Mouse (Mus musculus): ENCODE data around the gene Cyp1a1. TPM values are rescaled to one million over a fixed set of nuclear protein-coding genes. Genes with fewer than 3 reads are reported as not detected.
A peak's percentile ranks its signal among the peaks of the same experiment; 100 is the strongest.
"Not testable (repeated sequence)": the region's sequence is repeated elsewhere in the genome, so short reads cannot be mapped to it uniquely, and the experiment has no call there.

Gene Cyp1a1
- total RNA-seq, 4 experiments from 2014 or later = 0.41 to 0.60 (median 0.52) TPM

DNA sequence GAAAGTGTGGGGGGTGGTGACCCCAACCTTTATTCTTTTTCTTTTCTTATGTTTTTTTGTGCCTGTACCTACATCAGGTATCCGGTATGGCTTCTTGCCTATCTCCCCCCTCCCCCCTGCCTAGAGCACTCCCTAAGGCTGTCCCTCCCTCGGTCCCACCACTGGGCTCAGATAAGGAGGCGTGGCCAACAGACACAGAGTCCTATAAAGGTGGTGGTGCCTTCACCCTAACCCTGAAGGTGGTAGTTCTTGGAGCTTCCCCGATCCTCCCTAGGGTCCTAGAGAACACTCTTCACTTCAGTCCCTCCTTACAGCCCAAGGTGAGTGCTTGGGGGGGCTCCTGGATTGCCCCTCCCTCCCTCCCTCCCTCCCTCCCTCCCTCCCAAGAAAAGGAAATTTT, 9.7 kb downstream of the Cyp1a1 start:
- DNase-seq (ENCODE audit: low spot score in 2 of 2) = no peak

DNA sequence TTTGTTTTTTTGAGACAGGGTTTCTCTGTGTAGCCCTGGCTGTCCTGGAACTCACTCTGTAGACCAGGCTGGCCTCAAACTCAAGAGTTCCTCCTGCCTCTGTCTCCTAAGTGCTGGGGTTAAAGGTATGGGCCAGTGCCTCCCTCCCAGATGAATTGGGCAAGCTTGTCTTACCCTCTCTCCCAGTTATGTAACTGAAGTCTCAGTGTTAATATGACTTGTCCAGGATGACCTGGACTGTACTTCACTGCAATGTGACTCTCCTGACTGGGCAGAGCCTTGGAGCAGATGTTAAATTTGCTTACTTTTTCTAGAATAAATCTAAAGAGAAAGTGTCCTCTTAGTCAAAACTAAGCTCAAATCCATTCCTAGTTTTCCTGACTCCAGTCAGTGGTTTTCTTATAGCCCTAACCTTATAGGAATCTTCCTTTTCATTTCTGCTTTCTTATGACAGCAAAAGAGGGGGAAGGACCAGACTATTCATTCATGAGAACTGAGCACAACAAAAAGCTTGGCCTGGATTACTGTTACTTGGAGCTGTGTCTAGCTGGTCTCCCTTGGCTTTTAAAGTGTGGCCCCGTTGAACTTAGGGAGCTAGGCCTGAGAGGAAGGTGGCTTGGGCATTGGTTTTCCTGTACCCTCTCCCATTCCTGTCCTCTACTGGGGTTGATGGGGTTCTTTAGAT, 10.9 kb downstream of the Cyp1a1 start:
- no peak for DNase-seq (ENCODE audit: low spot score in 2 of 2)

DNA sequence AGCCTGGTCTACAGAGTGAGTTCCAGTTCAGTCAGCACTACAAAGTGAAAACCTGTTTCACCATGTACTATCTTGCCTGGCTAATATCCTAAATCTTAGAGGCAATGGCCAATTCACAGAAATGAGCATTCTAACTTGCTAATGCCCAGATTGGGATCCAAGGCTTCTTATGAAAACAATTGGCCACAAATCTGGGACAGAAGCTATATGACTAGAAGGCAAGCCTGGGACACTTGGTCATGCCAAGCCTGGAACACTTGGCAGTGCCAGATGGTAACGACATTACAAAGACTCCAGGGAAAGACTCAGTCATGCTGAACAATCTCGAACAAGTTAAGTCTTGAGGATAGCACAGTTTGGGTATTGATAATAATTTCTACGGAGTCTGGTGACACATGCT, 18.8 kb downstream of the Cyp1a1 start:
- DNase-seq (ENCODE audit: low spot score in 2 of 2) = no peak

DNA sequence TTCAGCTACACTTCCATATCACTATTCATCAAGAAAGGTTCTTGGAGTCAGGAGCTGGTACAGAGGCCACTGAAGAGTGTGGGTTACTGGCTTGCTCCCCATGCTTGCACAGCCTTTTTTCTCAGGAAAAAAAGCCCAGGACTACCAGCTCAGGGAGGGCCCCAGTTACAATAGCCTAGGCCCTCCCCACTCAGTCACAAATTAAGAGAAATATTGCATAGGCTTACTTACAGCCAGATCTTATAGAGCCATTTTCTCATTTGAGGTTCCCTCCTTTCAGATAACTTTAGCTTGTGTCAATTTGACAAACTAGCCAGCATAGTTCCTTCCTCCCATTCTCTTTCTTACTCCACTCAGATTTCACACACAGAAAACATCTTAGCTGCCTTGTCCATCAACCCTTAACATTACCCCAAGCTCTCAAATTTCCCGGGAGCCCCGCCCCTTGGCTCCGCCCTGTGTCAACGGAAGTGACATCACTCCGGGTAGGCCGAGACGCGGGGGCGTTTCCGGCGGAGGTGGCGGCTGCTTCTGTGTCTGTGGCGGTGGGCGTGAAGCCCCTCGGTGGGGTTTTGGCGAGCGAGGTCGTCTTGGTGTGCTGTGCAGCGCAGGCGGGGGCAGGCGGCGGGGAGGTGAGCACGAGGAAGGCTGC, 20.5 kb downstream of the Cyp1a1 start, which contains the start of gene Edc3:
Gene Edc3, plus strand, starts transcription at position 473 of the 652 bp plus-strand sequence.
- peak; percentile 80 for DNase-seq (ENCODE audit: low spot score in 2 of 2)

DNA sequence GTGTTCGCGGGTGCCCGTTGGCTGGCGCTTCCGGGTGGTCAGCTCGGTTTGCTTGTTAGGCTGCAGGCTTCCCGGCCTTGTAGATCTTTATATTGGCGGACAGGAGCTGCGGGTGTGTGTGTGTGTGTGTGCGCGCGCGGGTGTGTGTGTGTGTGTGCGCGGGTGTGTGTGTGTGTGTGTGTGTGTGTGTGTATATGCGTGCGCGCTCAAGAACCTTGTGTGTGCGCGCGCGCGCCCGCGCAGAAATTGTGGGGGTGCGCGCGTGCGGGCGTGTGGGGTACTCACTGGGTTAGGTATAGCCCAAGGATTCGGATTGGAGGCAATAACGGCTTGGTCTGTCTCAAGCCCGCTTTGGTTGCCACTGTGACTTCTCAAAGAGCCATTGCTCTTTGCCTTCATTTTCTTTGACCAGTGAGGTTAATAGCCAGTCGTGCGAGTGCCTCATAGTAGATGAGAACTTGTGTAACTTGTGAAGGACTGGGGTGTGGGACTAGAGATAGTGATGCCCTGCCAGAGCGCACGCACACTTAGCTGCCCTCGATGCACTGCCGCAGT, 21.1 kb downstream of the Cyp1a1 start:
- DNase-seq (ENCODE audit: low spot score in 2 of 2) = peak in 1 of 2 experiments; percentile 28

DNA sequence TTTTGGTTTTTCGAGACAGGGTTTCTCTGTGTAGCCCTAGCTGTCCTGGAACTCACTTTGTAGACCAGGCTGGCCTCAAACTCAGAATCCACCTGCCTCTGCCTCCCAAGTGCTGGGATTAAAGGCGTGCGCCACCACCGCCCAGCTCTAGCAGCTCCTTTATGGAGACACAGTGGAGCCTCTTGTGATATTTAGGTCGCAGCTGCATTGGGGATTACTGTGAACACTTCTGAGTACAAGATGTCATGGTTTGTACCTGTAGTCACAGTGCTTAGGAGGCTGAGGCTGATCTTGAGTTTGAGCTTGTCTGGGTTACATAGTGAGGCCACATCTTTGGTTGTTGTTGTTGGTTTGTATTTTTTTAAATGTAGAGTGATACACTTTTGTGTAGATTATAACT, 22.5 kb downstream of the Cyp1a1 start:
- DNase-seq (ENCODE audit: low spot score in 2 of 2) = not testable (repeated sequence)

DNA sequence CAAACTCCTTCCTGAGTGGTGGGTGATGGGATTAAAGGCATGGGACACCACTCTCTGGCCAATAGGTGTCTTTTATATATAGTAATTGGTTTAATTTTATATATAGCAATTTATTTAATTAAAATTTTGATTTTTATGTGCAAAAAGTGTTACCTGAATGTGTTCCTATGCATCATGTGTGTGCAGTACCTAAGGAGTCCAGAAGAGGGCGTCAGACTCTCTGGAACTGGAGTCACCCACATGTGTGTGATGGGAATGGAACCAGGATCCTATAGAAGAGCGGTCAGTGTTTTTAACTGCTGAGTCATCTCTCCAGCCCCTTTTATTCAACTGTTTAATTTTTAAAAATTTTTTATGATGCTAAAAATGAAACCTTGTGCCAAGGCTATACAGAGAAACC, 24.5 kb downstream of the Cyp1a1 start:
- DNase-seq (ENCODE audit: low spot score in 2 of 2) = no peak

DNA sequence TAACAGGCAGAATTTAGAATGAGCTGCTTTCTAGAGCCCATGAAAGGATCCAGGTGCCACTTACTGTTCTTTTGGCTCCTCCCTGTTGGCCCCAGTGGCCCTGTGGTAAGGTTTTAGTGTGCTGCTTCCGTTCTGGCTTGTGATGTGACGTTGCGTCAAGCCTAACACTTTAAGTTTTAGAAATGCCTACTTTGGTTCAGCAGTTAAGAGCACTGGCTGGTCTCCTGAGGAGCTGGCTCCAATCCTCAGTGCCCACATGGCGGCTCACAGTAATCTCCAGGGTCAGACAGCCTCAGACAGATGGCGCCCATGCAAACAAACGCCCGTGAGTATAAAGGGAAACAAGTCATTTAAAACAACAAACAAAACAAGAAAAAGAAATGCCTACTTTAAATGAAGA, 30.7 kb downstream of the Cyp1a1 start:
- DNase-seq (ENCODE audit: low spot score in 2 of 2) = no peak

DNA sequence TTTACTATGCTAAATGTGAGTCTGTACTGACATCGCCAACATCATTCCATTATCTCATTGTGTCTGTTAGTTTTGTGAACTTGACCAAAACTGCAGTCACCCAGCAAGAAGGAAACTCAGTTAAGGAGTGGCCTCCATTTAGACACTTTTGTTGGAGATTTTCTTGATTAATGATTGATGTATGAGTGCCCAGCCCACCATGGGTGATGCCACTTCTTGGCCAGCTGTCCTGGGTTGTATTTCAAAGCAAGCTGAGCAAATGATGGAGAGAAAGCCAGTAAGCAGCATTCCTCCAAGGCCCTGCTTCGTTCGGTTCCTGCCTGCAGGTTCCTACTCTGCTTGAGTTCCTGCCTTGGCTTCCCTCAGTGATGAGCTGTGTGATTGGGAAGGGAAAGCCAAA, 33.0 kb downstream of the Cyp1a1 start:
- no peak for DNase-seq (ENCODE audit: low spot score in 2 of 2)

DNA sequence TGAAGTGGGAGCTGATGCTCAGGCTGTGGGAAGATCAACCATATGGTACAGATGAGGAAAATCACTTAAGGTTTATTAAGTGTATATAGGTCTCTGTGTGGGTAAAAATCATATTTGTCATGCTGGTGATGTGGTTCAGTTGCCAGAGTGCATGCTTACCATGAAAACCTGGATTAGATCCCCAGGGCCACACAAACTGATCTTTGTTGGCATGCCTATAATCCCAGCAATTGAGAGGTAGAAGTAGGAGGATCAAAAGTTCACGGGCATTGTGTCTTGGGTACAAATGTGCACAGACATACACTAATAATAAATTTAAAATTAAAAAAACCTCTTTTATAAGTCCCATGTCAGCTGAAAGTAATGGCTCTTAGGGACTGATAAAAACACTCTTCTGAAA, 34.6 kb downstream of the Cyp1a1 start:
- DNase-seq (ENCODE audit: low spot score in 2 of 2) = no peak

DNA sequence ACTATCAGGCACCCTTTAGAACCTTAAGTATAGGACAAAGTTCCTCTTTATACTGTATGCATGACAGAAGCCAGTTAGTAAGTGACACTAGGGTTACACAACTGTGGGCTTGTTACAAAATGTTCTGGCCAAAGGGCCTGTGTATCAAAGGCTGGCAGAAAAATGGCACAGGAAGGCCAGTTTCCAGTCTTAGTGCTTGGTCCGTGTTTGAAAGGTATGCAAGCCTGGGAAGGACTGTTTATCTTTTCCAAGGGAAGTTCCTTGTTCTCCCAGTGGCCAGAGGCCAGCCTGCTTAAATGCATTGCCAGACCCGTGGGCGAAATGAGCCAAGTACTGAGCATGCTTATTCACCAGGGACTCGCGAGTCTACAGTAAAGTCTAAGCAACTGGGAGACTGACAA, 35.6 kb downstream of the Cyp1a1 start:
- peak; percentile 53 to 70 for DNase-seq (ENCODE audit: low spot score in 2 of 2)

DNA sequence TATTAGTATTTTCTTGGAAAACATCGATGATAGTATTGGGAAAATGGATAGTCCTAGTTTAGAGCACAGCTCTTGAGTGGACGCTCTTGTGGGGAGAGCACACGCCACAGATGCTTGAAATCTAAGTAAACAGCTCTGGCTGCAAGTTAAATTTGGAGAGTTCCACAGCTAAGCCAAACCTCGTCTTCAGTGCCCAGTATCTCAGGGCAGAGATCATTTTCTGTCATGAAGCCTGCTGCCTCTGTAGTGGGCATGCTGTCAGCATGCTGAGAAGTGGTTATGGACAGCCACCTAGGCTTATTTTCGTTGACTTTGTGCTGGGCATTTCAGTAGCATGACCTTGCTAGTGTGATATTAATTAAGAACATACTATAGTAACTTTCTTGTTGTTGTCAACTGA, 36.1 kb downstream of the Cyp1a1 start:
- DNase-seq (ENCODE audit: low spot score in 2 of 2) = peak in 1 of 2 experiments; percentile 48

DNA sequence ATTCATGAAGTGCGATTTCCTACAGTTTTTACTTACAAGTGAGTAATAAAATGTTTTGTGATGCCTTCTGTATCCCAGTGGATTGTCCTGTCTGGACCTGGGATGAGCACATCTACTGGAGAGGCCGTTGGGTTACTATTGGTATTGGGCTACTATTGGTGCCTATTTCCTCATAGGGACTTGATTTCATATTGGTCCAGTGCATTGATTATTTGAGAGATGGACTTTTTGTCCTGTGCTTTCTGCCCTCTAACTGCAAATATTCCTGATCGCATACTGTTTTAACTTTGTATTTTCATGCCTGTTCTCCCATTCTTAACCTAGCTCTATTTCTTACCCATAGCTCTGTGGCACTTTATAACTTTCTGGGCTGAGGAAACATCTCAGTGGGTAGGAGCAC, 37.0 kb downstream of the Cyp1a1 start:
- no peak for DNase-seq (ENCODE audit: low spot score in 2 of 2)

DNA sequence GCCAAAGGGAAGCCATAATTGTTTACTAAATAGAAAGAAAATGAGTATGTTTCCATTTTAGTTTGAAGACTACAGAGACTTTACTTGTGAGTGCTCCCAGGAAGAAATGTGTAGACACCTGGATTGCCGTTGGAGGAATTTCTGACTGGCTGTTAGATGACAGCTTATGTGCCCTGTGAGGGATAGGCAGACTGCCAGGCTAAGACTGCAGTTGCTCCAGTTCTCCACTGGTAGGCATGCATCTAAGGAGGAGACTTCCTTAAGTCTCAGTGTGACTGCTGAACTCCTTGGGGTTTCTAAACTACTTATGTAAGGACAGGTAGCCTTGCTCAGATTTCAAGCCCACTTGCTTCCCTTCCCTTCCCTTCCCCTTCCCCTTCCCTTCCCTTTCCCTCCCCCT, 40.6 kb downstream of the Cyp1a1 start:
- DNase-seq (ENCODE audit: low spot score in 2 of 2) = no peak

DNA sequence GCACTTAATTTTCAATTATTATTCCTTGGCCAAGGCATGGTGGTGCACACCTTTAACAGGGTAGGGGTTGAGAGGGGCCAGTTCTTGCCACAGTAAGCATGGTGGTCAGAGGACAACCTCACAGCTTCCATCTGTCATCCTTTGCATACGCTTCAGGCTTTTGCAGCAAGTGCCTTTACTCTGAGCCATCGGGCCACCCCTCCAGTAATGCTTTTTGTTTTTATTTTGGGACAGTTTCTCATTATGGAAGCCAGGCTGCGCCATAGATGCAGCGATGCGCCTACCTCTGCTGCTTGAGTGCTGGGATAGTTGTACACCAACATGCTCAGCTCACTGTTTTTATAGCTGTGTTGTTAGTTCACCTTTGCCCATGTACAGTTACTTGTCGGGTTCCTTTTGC, 45.9 kb downstream of the Cyp1a1 start:
- no peak for DNase-seq (ENCODE audit: low spot score in 2 of 2)

DNA sequence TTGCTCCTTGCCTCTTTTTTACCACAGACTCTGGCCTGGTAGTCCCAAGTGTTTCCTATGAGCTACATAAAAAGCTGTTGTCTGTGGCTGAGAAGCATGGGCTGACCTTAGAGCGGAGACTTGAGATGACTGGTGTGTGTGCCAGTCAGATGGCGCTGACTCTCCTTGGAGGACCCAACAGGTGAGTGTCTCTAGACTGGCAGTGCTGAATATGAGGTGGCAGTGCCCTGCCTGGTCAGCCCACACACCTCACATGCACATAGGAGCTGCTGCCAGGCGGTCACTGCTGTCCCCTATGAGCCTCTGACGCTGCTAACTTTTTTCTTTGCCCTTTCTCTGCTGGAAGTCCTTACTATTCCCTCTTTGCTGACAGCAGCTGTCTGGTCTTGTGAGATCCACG, 52.1 kb downstream of the Cyp1a1 start:
- DNase-seq (ENCODE audit: low spot score in 2 of 2) = peak in 1 of 2 experiments; percentile 37

DNA sequence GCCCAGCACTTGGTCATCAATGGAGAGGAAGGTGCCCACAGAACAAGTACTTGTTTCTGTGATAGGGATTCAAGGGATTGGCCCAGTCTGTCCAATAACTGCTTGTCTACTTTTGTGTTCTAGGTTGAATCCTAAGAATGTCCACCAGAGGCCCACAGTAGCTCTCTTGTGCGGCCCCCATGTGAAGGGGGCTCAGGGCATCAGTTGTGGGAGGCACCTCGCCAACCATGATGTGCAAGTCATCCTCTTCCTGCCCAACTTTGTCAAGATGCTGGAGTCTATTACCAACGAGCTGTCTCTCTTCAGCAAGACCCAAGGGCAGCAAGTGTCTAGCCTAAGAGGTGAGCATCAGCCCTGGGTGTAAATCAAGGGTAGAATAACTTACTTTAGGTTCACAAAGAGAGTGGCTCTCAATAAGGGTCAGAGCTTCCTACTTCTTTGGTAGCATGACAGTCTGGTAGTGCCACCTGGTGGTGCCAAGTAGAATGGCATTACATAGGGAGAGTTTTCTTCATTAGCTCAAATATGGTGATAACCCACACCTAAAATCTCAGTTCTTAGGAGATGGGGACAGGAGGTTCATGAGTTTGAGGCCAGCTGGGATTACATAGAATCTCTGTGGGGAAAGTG, 56.8 kb downstream of the Cyp1a1 start:
- DNase-seq (ENCODE audit: low spot score in 2 of 2) = no peak

DNA sequence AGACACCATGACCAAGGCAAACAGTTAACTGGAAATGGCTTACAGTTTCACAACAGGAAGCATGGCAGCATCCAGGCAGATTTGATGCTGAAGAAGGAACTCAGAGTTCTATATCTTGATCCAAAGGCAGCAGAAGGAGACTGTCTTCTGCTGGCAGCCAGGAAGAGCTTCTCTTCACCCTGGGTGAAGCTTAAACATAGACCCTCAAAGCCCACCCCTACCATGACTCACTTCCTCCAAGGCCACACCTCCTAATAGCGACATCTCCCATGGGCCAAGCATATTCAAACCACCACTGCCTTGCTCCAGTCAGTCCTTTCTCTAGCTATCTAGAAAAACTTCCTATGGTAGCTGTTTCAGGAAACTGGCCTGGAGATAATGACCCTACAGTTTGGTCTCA, 59.3 kb downstream of the Cyp1a1 start:
- DNase-seq (ENCODE audit: low spot score in 2 of 2) = no peak

DNA sequence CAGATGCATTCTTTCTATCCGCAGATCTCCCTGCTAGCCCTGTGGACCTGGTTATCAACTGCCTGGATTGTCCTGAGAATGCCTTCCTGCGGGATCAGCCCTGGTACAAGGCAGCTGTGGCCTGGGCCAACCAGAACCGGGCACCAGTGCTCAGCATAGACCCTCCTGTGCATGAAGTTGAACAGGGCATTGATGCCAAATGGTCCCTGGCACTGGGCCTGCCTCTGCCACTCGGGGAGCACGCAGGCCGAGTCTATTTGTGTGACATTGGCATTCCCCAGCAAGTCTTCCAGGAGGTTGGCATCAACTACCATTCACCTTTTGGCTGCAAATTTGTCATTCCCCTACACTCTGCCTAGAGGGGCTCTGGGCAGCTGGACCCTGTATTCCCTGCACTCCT, 60.4 kb downstream of the Cyp1a1 start:
- peak in 1 of 2 experiments; percentile 47 for DNase-seq (ENCODE audit: low spot score in 2 of 2)

DNA sequence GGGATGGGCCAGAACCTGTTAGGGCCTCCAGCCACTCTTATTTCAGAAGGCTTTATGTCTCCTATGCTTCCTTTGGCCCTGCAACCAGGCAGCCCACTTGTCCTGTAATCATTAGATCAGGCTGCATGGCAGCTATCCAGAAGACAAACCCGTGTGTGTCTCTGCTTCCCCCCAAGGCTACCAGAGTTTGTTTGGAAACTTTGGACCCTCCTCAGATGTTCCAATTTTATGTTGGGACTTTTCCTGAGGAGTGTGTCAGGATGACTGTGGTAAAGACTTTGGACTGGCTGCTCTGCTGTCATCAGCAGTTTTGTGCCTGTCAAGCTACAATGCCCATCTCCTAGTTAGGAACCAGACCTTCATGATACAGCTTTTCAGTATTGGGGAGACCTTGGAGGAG, 61.1 kb downstream of the Cyp1a1 start:
- DNase-seq (ENCODE audit: low spot score in 2 of 2) = no peak

DNA sequence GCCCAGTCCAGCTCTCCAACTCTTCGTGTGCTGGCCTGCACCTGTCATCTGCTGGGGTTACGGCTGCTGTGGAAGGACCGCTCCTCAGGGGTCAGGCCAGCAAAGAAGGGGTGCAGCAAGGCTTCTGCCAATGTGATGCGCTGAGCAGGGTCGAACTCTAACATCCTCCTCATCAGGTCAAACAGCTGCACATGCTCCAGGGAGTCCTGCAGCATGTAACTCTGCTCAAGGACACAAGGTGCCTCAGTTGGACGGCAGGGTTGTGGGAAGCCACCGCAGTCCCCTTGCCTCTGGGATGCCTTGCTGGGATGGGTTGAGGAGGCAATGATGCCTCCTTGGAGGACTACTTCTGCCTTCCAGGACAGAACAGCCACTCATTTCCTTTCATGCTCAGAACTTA, 63.2 kb downstream of the Cyp1a1 start:
- no peak for DNase-seq (ENCODE audit: low spot score in 2 of 2)
